Mouse (Mus musculus): ENCODE measurements around the gene Thbs3.

- TF ChIP-seq EP300 (IDR thresholded peaks at IDR 0.05; ENCODE audit: low read depth) (no peak), CTCF (IDR thresholded peaks at IDR 0.05; ENCODE audit: low read depth) (no peak)
Observed at GRCm38 (mm10) chr3:89244982-89245687, 30.2 kb downstream of the Thbs3 start.

All from liver, embryonic 14.5 days (tissue).